Mouse (Mus musculus) kidney, postnatal 36 days (tissue): Measurements from ENCODE around the gene Skida1.

ENCODE experiments used
- DNase-seq, 2 experiments: peaks; one replicate each; pipeline ENCODE4 v3.0.0; 2021 to 2022; ENCODE audit warnings: mixed read lengths in 2 of 2

The Skida1 gene

GRCm38 (mm10) chr2:18055016-18055928, 6.4 kb upstream of the Skida1 start, which contains the start of gene Mllt10:
TSS of gene Mllt10 (plus strand) at chr2:18055237.
- DNase-seq: peak in 1 of 2 experiments; percentile 44

GRCm38 (mm10) chr2:18053951-18054530, 5.2 kb upstream of the Skida1 start:
- peak; percentile 51 to 68 for DNase-seq

GRCm38 (mm10) chr2:18053243-18053950, 4.5 kb upstream of the Skida1 start:
- DNase-seq: no peak

- DNase-seq: no peak
Observed at GRCm38 (mm10) chr2:18052581-18052980, 3.7 kb upstream of the Skida1 start.

- no peak for DNase-seq
Observed at GRCm38 (mm10) chr2:18051831-18052170, 3.0 kb upstream of the Skida1 start.

- DNase-seq: no peak
Observed at GRCm38 (mm10) chr2:18051026-18051830, 2.4 kb upstream of the Skida1 start.

- DNase-seq: peak in 1 of 2 experiments; percentile 15
Observed at GRCm38 (mm10) chr2:18050541-18050985, 1.7 kb upstream of the Skida1 start.

GRCm38 (mm10) chr2:18050018-18050417, 1.2 kb upstream of the Skida1 start:
- no peak for DNase-seq

- DNase-seq: peak; percentile 63 to 78
Observed at GRCm38 (mm10) chr2:18049279-18049821, 499 bp upstream of the Skida1 start.

GRCm38 (mm10) chr2:18047646-18048452, 1.0 kb downstream of the Skida1 start:
- peak; percentile 78 to 87 for DNase-seq

- peak; percentile 74 to 81 for DNase-seq
Observed at GRCm38 (mm10) chr2:18046758-18047645, 1.8 kb downstream of the Skida1 start.

- DNase-seq: no peak
Observed at GRCm38 (mm10) chr2:18046186-18046585, 2.7 kb downstream of the Skida1 start.

GRCm38 (mm10) chr2:18045781-18046181, 3.1 kb downstream of the Skida1 start:
- peak in 1 of 2 experiments; percentile 33 for DNase-seq

GRCm38 (mm10) chr2:18045143-18045780, 3.6 kb downstream of the Skida1 start:
- no peak for DNase-seq

GRCm38 (mm10) chr2:18041199-18041885, 7.5 kb downstream of the Skida1 start:
- peak; percentile 72 to 84 for DNase-seq

GRCm38 (mm10) chr2:18040347-18041160, 8.3 kb downstream of the Skida1 start:
- DNase-seq: peak in 1 of 2 experiments; percentile 30

- DNase-seq: peak in 1 of 2 experiments; percentile 24
Observed at GRCm38 (mm10) chr2:18039566-18040290, 9.1 kb downstream of the Skida1 start.
